Mouse (Mus musculus): ENCODE results near the gene Zar1. TPM values are rescaled to one million over a fixed set of nuclear protein-coding genes. Genes with fewer than 3 reads are reported as not detected.
"Not testable (repeated sequence)": the region's sequence is repeated elsewhere in the genome, so short reads cannot be mapped to it uniquely, and the experiment has no call there.

The Zar1 gene
- polyA plus RNA-seq, 1 experiment = not detected

DNA sequence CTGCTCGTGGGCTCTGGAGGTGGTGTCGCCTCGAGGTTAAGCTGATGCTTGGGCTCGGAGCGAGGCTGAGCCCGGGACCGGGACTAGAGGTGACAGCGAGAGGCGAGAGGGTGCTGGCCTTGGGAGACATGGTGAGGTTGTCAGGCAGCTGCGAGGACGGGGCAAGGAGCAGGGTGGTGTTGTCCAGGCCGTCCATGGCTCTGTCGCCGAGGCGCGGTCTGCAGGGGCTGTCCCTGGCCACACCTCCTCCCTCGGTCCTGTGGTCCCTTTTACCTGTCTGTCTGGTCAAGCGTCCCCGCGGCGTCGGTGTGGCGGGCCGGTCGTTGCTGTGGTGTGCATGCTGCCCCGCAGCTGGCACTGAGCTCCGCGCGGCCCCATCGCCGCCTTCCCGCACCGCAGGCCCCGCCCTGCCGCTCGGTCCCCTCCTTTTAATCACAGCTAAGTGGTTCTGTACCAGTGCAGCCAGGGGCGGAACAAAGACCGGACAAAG lies 6.2 kb upstream of the Zar1 start, which contains the start of gene Gm5868:
TSS of gene Gm5868 (minus strand) at position 360 of the 490 bp plus-strand sequence.
- H3K36me3 ChIP-seq (ENCODE audit: control insufficient read depth, insufficient read depth) = no peaks in the 10 kb centered on the region
- TF ChIP-seq MAX (IDR thresholded peaks at IDR 0.05) (no peak), MYOG (IDR thresholded peaks at IDR 0.05; ENCODE audit: control insufficient read depth, extremely low read depth, insufficient read length) (no peak), FOSL1 (IDR thresholded peaks at IDR 0.05; ENCODE audit: insufficient read depth, low read length, poor library complexity, severe bottlenecking) (no peak), USF1 (IDR thresholded peaks at IDR 0.05; ENCODE audit: low read depth) (no peak), MYOD1 (IDR thresholded peaks at IDR 0.05; ENCODE audit: control insufficient read depth, insufficient read length, low read depth) (no peak), CTCF (IDR thresholded peaks at IDR 0.05; ENCODE audit: control insufficient read depth, insufficient read depth, insufficient read length) (no peak)
- H3K4me3 ChIP-seq (ENCODE audit: insufficient read depth, poor library complexity, severe bottlenecking) = no peak within 1 kb of the TSS
- no peaks in the 10 kb centered on the region for H3K79me2 ChIP-seq (ENCODE audit: control insufficient read depth, insufficient read depth)
- peaks cover 4% of the 10 kb centered on the region for H3K27me3 ChIP-seq (ENCODE audit: control insufficient read depth, insufficient read depth, insufficient read length)
- no peak within 1 kb of the TSS for H3ac ChIP-seq (ENCODE audit: control insufficient read depth, insufficient read length, low read depth)
- no peaks in the 10 kb centered on the region for H3K79me3 ChIP-seq (ENCODE audit: low read depth)

DNA sequence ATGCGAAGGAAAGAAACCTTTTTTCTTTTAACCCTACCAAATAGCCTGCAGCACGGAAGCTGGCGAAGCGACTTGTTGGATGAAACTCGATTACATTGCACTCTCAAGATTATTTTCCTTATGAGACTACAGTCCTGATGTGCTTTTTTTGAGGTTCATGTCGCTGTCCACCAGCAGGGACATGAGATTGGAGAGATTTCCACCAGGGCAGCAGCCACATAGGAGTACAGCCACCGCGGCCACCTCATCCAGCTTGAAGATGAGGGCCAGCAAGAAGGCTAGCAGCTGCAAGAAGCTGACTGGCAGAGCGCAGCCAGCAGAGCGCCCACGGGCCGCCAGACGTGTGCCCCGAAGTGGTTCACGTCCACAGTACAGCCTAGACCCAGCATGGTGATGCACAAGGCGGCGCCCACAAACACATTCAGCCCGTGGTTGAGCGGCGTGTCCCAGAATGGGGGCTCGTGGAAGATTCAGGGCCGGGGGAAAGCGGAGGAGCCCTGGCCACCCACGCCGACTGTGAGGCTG lies 5.7 kb upstream of the Zar1 start:
- H3ac ChIP-seq (ENCODE audit: control insufficient read depth, insufficient read length, low read depth); H3K36me3 ChIP-seq (ENCODE audit: control insufficient read depth, insufficient read depth); H3K79me2 ChIP-seq (ENCODE audit: control insufficient read depth, insufficient read depth); H3K27me3 ChIP-seq (ENCODE audit: control insufficient read depth, insufficient read depth, insufficient read length); H3K4me3 ChIP-seq (ENCODE audit: insufficient read depth, poor library complexity, severe bottlenecking); H3K79me3 ChIP-seq (ENCODE audit: low read depth): not testable (repeated sequence)

DNA sequence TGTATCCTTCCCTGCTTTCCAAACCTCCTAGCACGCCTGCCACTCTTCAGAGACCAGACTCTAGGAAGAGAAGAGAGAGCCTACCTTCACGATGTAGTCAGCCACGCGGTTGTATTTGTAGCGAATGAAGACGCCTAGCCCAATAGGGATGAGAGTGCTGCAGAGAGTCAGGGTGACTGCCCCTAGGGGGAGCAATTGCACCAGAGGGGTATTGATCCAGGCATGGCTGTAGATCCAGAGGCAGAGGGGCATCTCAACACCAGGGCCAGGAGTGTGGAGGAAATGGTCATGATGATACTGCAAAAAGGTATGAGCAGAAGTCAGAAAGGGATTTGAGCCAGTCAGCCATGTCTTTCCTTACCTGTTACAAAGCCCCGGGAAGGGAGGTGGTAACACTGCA lies 5.1 kb upstream of the Zar1 start:
- not testable (repeated sequence) for H3K79me3 ChIP-seq (ENCODE audit: low read depth); H3ac ChIP-seq (ENCODE audit: control insufficient read depth, insufficient read length, low read depth); H3K4me3 ChIP-seq (ENCODE audit: insufficient read depth, poor library complexity, severe bottlenecking); H3K79me2 ChIP-seq (ENCODE audit: control insufficient read depth, insufficient read depth); H3K27me3 ChIP-seq (ENCODE audit: control insufficient read depth, insufficient read depth, insufficient read length); H3K36me3 ChIP-seq (ENCODE audit: control insufficient read depth, insufficient read depth)

DNA sequence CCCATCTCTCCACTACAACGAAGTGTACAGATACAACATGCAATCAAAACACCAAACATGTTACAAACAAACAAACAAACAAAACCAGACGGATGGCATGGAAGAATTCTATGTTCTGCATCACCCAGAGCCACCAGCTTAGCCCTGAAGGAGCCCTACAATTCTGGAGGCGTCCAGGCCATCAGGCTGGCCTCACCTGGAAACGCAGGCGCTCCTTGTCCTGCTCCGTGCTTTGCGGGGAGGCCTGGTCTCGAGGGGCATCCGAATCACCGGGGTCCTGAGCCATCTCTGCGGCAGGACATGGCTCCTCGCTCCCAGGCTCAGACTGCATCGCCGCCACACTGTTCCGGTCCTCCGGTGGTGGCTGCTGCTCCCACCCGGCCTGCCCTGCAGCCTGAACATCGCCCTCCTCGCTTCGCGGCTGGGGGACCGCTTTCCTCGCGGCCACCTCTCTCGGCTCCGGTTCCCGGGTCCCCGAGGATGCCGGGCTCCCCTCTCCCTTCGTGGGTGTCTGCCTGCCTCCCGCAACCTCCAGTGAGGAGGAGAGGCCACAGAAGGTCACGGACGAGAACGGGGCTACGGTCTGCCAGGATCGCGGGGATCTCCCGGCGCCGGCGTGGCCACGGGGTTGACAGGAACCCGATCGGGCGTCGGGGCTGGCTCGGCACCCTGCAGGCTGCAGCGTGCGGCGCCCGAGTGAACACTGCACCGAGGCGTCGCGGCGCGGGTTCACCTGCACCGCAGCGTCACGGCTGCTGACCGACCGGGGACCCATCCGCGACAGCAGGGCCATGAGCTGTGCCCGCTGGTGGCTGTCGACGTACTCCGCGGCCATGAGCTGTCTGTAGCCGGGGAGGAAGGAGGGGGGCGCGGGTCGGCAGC lies 725 bp downstream of the Zar1 start:
- H3K36me3 ChIP-seq (ENCODE audit: control insufficient read depth, insufficient read depth); H3K79me3 ChIP-seq (ENCODE audit: low read depth); H3K79me2 ChIP-seq (ENCODE audit: control insufficient read depth, insufficient read depth); H3K4me3 ChIP-seq (ENCODE audit: insufficient read depth, poor library complexity, severe bottlenecking); H3K27me3 ChIP-seq (ENCODE audit: control insufficient read depth, insufficient read depth, insufficient read length); H3ac ChIP-seq (ENCODE audit: control insufficient read depth, insufficient read length, low read depth): not testable (repeated sequence)

DNA sequence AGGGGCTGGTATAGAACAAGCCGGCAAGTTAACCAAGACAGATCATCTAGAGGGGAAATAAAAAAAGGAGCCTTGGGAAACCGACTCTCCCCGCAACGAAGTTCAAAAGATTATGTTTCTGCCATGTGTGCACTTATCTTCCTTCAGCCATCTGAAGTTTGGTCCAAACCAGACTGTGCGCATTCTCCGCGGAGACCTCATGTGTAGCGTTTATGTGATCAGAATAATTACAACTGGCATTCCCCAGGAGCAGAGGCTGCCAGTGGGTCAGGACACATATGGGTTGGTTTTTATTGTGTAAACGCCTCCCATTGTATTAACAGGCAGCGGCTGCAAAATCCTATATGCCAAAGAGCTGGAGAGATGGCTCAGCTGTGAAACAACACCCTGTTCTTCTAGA lies 1.5 kb downstream of the Zar1 start:
- H3K27me3 ChIP-seq (ENCODE audit: control insufficient read depth, insufficient read depth, insufficient read length); H3K36me3 ChIP-seq (ENCODE audit: control insufficient read depth, insufficient read depth); H3K4me3 ChIP-seq (ENCODE audit: insufficient read depth, poor library complexity, severe bottlenecking); H3K79me2 ChIP-seq (ENCODE audit: control insufficient read depth, insufficient read depth); H3ac ChIP-seq (ENCODE audit: control insufficient read depth, insufficient read length, low read depth); H3K79me3 ChIP-seq (ENCODE audit: low read depth): not testable (repeated sequence)

DNA sequence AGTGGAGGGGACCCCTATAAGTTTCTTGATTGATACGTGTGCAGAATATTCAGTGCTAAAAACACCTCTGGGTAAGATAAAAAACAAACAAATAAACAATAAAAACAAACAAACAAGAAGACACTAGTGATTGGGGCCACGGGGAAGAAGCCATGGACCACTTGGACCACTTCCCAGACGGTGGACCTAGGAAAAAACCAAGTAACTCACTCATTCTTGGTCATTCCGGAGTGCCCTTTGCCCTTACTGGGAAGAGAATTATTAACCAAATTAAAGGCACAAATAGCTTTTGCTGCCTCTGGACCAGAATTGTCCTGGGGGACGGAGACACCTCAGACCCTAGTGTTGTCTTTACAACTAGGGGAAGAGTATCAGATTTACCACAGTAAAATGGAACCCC lies 15.4 kb downstream of the Zar1 start:
- no peak overlapping the region for H3ac ChIP-seq (ENCODE audit: control insufficient read depth, insufficient read length, low read depth)
- H3K79me2 ChIP-seq (ENCODE audit: control insufficient read depth, insufficient read depth) = no peaks in the 10 kb centered on the region
- TF ChIP-seq USF1 (IDR thresholded peaks at IDR 0.05; ENCODE audit: low read depth) (no peak), MYOG (IDR thresholded peaks at IDR 0.05; ENCODE audit: control insufficient read depth, extremely low read depth, insufficient read length) (no peak), FOSL1 (IDR thresholded peaks at IDR 0.05; ENCODE audit: insufficient read depth, low read length, poor library complexity, severe bottlenecking) (no peak), CTCF (IDR thresholded peaks at IDR 0.05; ENCODE audit: control insufficient read depth, insufficient read depth, insufficient read length) (no peak), MAX (IDR thresholded peaks at IDR 0.05) (no peak)
- no peaks in the 10 kb centered on the region for H3K36me3 ChIP-seq (ENCODE audit: control insufficient read depth, insufficient read depth)
- H3K27me3 ChIP-seq (ENCODE audit: control insufficient read depth, insufficient read depth, insufficient read length) = no peaks in the 10 kb centered on the region
- no peaks in the 10 kb centered on the region for H3K79me3 ChIP-seq (ENCODE audit: low read depth)
- H3K4me3 ChIP-seq (ENCODE audit: insufficient read depth, poor library complexity, severe bottlenecking) = no peak overlapping the region

DNA sequence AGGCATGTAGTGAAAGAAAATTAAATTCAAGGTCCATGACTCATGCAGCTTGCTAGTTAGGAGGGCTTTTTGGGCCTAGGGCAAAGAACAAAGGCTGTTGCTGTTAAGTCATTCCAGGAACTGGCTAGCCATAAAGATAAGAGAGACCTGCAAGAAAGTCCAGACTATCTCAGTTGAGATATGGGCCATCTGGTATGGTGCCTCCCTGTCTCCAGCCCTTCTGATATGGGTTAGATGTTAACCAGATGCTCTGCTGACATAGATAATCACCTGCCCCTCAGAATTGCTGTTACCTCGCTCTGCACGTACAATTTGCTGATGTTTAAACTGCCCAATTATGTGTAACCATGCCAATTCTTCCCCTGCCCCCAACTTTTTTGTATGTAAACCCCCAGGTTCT lies 17.9 kb downstream of the Zar1 start:
- H3K79me3 ChIP-seq (ENCODE audit: low read depth); H3K27me3 ChIP-seq (ENCODE audit: control insufficient read depth, insufficient read depth, insufficient read length); H3ac ChIP-seq (ENCODE audit: control insufficient read depth, insufficient read length, low read depth); H3K4me3 ChIP-seq (ENCODE audit: insufficient read depth, poor library complexity, severe bottlenecking); H3K36me3 ChIP-seq (ENCODE audit: control insufficient read depth, insufficient read depth): not testable (repeated sequence)
- peaks cover 12% of the 10 kb centered on the region for H3K79me2 ChIP-seq (ENCODE audit: control insufficient read depth, insufficient read depth)

Data from C2C12 (cell line).